Mouse (Mus musculus) large intestine, adult 2 months (tissue): ENCODE measurements around the gene Grap2. TPM values are rescaled to one million over a fixed set of nuclear protein-coding genes. Genes with fewer than 3 reads are reported as not detected.

Experiments
- polyA plus RNA-seq: library from polyadenylated mRNA; depleted of rRNA; stranded (reverse); fragments of >200 nt; gene quantifications from 2 replicates; pipeline ENCODE4 v1.2.3, GENCODE M21; 2012; rRNA removed

Gene Grap2
- polyA plus RNA-seq, 1 experiment: 1.7 TPM

Other genes starting within 250 kb of the Grap2 start
- gene Enthd1, start 7.4 kb upstream of the Grap2 start, polyA plus RNA-seq: not detected in 2 replicates
- gene Fam83f, start 99.3 kb downstream of the Grap2 start, polyA plus RNA-seq: 23.3 and 23.8 TPM in 2 replicates
- 6.5 and 10.1 TPM in 2 replicates for gene Tnrc6b, start 138.7 kb downstream of the Grap2 start, polyA plus RNA-seq